Mouse (Mus musculus): ENCODE measurements at regions not wholly inside any gene's neighbourhood (a gene's known extent, or its start where the extent isn't known, plus 50 kb on each side); places are given as distances from the start of the nearest gene placed in this dataset.

GRCm38 (mm10) chr19:49741239-49741638 lies 937.2 kb downstream of the Sorcs1 start:
- no peak for ATAC-seq (replicated peaks; ENCODE audit: low FRiP score)
- Histone ChIP-seq H3K9ac (no peak overlapping the region), H3K27me3 (no peaks in the 10 kb centered on the region), H3K27ac (no peak overlapping the region), H3K4me1 (no peaks in the 10 kb centered on the region), H3K9me3 (replicated peaks) (no peaks in the 10 kb centered on the region), H3K4me2 (no peak overlapping the region), H3K36me3 (no peaks in the 10 kb centered on the region), H3K4me3 (replicated peaks) (no peak overlapping the region)
- WGBS, result 84% methylated on average over 6 of the region's 6 CpGs

- no peaks in the 10 kb centered on the region for H3K9me3 ChIP-seq (replicated peaks)
- ATAC-seq (replicated peaks; ENCODE audit: low FRiP score), result no peak
- H3K9ac ChIP-seq, result no peak overlapping the region
- no peak overlapping the region for H3K27ac ChIP-seq
- no peaks in the 10 kb centered on the region for H3K4me1 ChIP-seq
- no peak overlapping the region for H3K4me3 ChIP-seq (replicated peaks)
- no peaks in the 10 kb centered on the region for H3K36me3 ChIP-seq
- H3K27me3 ChIP-seq, result no peaks in the 10 kb centered on the region
- H3K4me2 ChIP-seq, result no peak overlapping the region
- 65% methylated on average over 13 of the region's 13 CpGs for WGBS
These were observed 938.8 kb downstream of the Sorcs1 start for GRCm38 (mm10) chr19:49739483-49740175.

- Histone ChIP-seq H3K4me2 (no peak overlapping the region), H3K4me3 (replicated peaks) (no peak overlapping the region), H3K36me3 (no peaks in the 10 kb centered on the region), H3K4me1 (no peaks in the 10 kb centered on the region), H3K9ac (no peak overlapping the region), H3K27me3 (no peaks in the 10 kb centered on the region), H3K27ac (no peak overlapping the region), H3K9me3 (replicated peaks) (no peaks in the 10 kb centered on the region)
- WGBS, result 71% methylated on average over 1 of the region's 1 CpGs
- no peak for ATAC-seq (replicated peaks; ENCODE audit: low FRiP score)
These were observed 980.8 kb downstream of the Sorcs1 start for GRCm38 (mm10) chr19:49697659-49698058.

GRCm38 (mm10) chr19:49685588-49686281 lies 992.7 kb downstream of the Sorcs1 start:
- ATAC-seq (replicated peaks; ENCODE audit: low FRiP score), result no peak
- WGBS, result 92% methylated on average over 15 of the region's 15 CpGs
- H3K36me3 ChIP-seq, result no peaks in the 10 kb centered on the region
- H3K9me3 ChIP-seq (replicated peaks), result 0 out of 2 replicates have a peak, but pooled peaks cover 2% of the 10 kb centered on the region
- H3K4me1 ChIP-seq, result no peaks in the 10 kb centered on the region
- no peak overlapping the region for H3K4me2 ChIP-seq
- no peak overlapping the region for H3K27ac ChIP-seq
- no peak overlapping the region for H3K9ac ChIP-seq
- H3K27me3 ChIP-seq, result no peaks in the 10 kb centered on the region
- no peak overlapping the region for H3K4me3 ChIP-seq (replicated peaks)

GRCm38 (mm10) chr19:49681204-49681603 lies 997.2 kb downstream of the Sorcs1 start:
- ATAC-seq (replicated peaks; ENCODE audit: low FRiP score), result no peak
- Histone ChIP-seq H3K4me2 (no peak overlapping the region), H3K27me3 (no peaks in the 10 kb centered on the region), H3K27ac (no peak overlapping the region), H3K9ac (no peak overlapping the region), H3K4me1 (no peaks in the 10 kb centered on the region), H3K36me3 (no peaks in the 10 kb centered on the region), H3K4me3 (replicated peaks) (no peak overlapping the region), H3K9me3 (replicated peaks) (0 out of 2 replicates have a peak, but pooled peaks cover 2% of the 10 kb centered on the region)
- WGBS, result 73% methylated on average over 3 of the region's 3 CpGs

GRCm38 (mm10) chr19:49680006-49680405 lies 998.4 kb downstream of the Sorcs1 start:
- H3K4me3 ChIP-seq (replicated peaks), result no peak overlapping the region
- H3K27me3 ChIP-seq, result no peaks in the 10 kb centered on the region
- H3K4me2 ChIP-seq, result no peak overlapping the region
- H3K9ac ChIP-seq, result no peak overlapping the region
- no peaks in the 10 kb centered on the region for H3K4me1 ChIP-seq
- H3K27ac ChIP-seq, result no peak overlapping the region
- H3K36me3 ChIP-seq, result no peaks in the 10 kb centered on the region
- 86% methylated on average over 3 of the region's 3 CpGs for WGBS
- H3K9me3 ChIP-seq (replicated peaks), result 0 out of 2 replicates have a peak, but pooled peaks cover 2% of the 10 kb centered on the region
- ATAC-seq (replicated peaks; ENCODE audit: low FRiP score), result no peak

GRCm38 (mm10) chr19:49675931-49676330 lies 1002.5 kb downstream of the Sorcs1 start:
- no peak overlapping the region for H3K9ac ChIP-seq
- no peaks in the 10 kb centered on the region for H3K9me3 ChIP-seq (replicated peaks)
- whole genome bisulfite sequencing, result 41% methylated on average over 2 of the region's 2 CpGs
- ATAC-seq (replicated peaks; ENCODE audit: low FRiP score), result no peak
- no peak overlapping the region for H3K27ac ChIP-seq
- H3K4me1 ChIP-seq, result no peaks in the 10 kb centered on the region
- H3K27me3 ChIP-seq, result no peaks in the 10 kb centered on the region
- no peak overlapping the region for H3K4me2 ChIP-seq
- H3K4me3 ChIP-seq (replicated peaks), result no peak overlapping the region
- H3K36me3 ChIP-seq, result no peaks in the 10 kb centered on the region

GRCm38 (mm10) chr19:49629963-49630362 lies 1048.5 kb downstream of the Sorcs1 start:
- Histone ChIP-seq H3K9ac (no peak overlapping the region), H3K4me2 (no peak overlapping the region), H3K36me3 (no peaks in the 10 kb centered on the region), H3K4me3 (replicated peaks) (no peak overlapping the region), H3K27ac (no peak overlapping the region), H3K4me1 (no peaks in the 10 kb centered on the region), H3K9me3 (replicated peaks) (no peaks in the 10 kb centered on the region), H3K27me3 (no peaks in the 10 kb centered on the region)
- WGBS, result 86% methylated on average over 7 of the region's 7 CpGs
- ATAC-seq (replicated peaks; ENCODE audit: low FRiP score), result no peak

GRCm38 (mm10) chr19:49619920-49620319 lies 1058.5 kb downstream of the Sorcs1 start:
- no peak overlapping the region for H3K27ac ChIP-seq
- 0 out of 2 replicates have a peak, but pooled peaks have one; percentile 60 for ATAC-seq (replicated peaks; ENCODE audit: low FRiP score)
- no peak overlapping the region for H3K4me3 ChIP-seq (replicated peaks)
- no peak overlapping the region for H3K9ac ChIP-seq
- no peaks in the 10 kb centered on the region for H3K27me3 ChIP-seq
- H3K36me3 ChIP-seq, result no peaks in the 10 kb centered on the region
- H3K4me2 ChIP-seq, result no peak overlapping the region
- H3K9me3 ChIP-seq (replicated peaks), result no peaks in the 10 kb centered on the region
- WGBS, result 26% methylated on average over 5 of the region's 5 CpGs
- H3K4me1 ChIP-seq, result no peaks in the 10 kb centered on the region

GRCm38 (mm10) chr19:49615071-49615470 lies 1063.4 kb downstream of the Sorcs1 start:
- Histone ChIP-seq H3K36me3 (no peaks in the 10 kb centered on the region), H3K9ac (no peak overlapping the region), H3K27me3 (no peaks in the 10 kb centered on the region), H3K4me3 (replicated peaks) (no peak overlapping the region), H3K9me3 (replicated peaks) (no peaks in the 10 kb centered on the region), H3K4me2 (no peak overlapping the region), H3K27ac (no peak overlapping the region), H3K4me1 (no peaks in the 10 kb centered on the region)
- ATAC-seq (replicated peaks; ENCODE audit: low FRiP score), result no peak
